Comparison of ENCODE assay signal across 13 mouse cellular contexts in genomic region chr12:98394115-98394514, GRCm38 (mm10).
"Had no signal": no experiment of that assay in that cellular context is flagged by ENCODE, and none has a peak within 500 bp of the region (broad histone marks: within the 10 kb centered on the region; RNA-seq: fewer than 3 reads in every experiment).

No protein-coding gene starts in this region.

- H3K4me2 ChIP-seq: neural tube, embryonic 12.5 days; neural tube, embryonic 13.5 days; neural tube, embryonic 15.5 days; stomach, embryonic 15.5 days had no signal

- DNase-seq: retina, postnatal 1 day; right cerebral cortex, adult 18-20 months; right cerebral cortex, postnatal 14 days; right cerebral cortex, postnatal 25 days; right cerebral cortex, postnatal 4 days; spleen, adult 18-20 months; thymus, postnatal 36 days; thymus, postnatal 4 days had no signal

- H3K9ac ChIP-seq: neural tube, embryonic 12.5 days; neural tube, embryonic 13.5 days; neural tube, embryonic 15.5 days; stomach, embryonic 15.5 days had no signal

- H3K27ac ChIP-seq: neural tube, embryonic 12.5 days; neural tube, embryonic 13.5 days; neural tube, embryonic 15.5 days; stomach, embryonic 15.5 days; stomach, postnatal 0 days had no signal

- H3K9me3 ChIP-seq: neural tube, embryonic 12.5 days; neural tube, embryonic 13.5 days; neural tube, embryonic 15.5 days; stomach, embryonic 15.5 days had no signal

- H3K36me3 ChIP-seq: neural tube, embryonic 12.5 days; neural tube, embryonic 13.5 days; neural tube, embryonic 15.5 days; stomach, embryonic 15.5 days had no signal

- H3K27me3 ChIP-seq: neural tube, embryonic 12.5 days; neural tube, embryonic 13.5 days; neural tube, embryonic 15.5 days; stomach, embryonic 15.5 days had no signal

- H3K4me3 ChIP-seq: neural tube, embryonic 12.5 days; neural tube, embryonic 13.5 days; neural tube, embryonic 15.5 days; stomach, embryonic 15.5 days had no signal

- H3K4me1 ChIP-seq: neural tube, embryonic 12.5 days; neural tube, embryonic 13.5 days; neural tube, embryonic 15.5 days; stomach, embryonic 15.5 days had no signal
